Mouse (Mus musculus): ENCODE measurements around the gene AI464131. TPM values are rescaled to one million over a fixed set of nuclear protein-coding genes. Genes with fewer than 3 reads are reported as not detected.
A peak's percentile ranks its signal among the peaks of the same experiment; 100 is the strongest.

Gene AI464131
- polyA plus RNA-seq, 1 experiment from 2014 or later = 4.2 TPM

- ATAC-seq (ENCODE audit: insufficient number of reproducible peaks, low FRiP score, low TSS enrichment, low read depth) (no peak), DNase-seq (ENCODE audit: low spot score) (no peak)
- H3K9ac ChIP-seq (ENCODE audit: low read length) = no peak overlapping the region
- no peaks in the 10 kb centered on the region for H3K4me1 ChIP-seq (ENCODE audit: control insufficient read depth, insufficient read depth, low read length)
- no peak overlapping the region for H3K4me2 ChIP-seq (ENCODE audit: low read depth, severe bottlenecking)
- no peaks in the 10 kb centered on the region for H3K36me3 ChIP-seq (ENCODE audit: control insufficient read depth, insufficient read depth, low read length)
- no peak overlapping the region for H3K27ac ChIP-seq (replicated peaks; ENCODE audit: low read depth, low read length)
- H3K9me3 ChIP-seq (ENCODE audit: control insufficient read depth, low read length) = no peaks in the 10 kb centered on the region
- WGBS = 78% methylated on average over 7 of the region's 7 CpGs
- H3K27me3 ChIP-seq (ENCODE audit: control insufficient read depth, insufficient read depth, low read length) = no peaks in the 10 kb centered on the region
- H3K4me3 ChIP-seq (ENCODE audit: low read depth, low read length) = no peak overlapping the region
Observed at GRCm38 (mm10) chr4:41526553-41526952, 23.7 kb upstream of the AI464131 start.

- ATAC-seq (ENCODE audit: insufficient number of reproducible peaks, low FRiP score, low TSS enrichment, low read depth) (no peak), DNase-seq (ENCODE audit: low spot score) (no peak)
- no peak overlapping the region for H3K9ac ChIP-seq (ENCODE audit: low read length)
- 72% methylated on average over 9 of the region's 9 CpGs for WGBS
- H3K27me3 ChIP-seq (ENCODE audit: control insufficient read depth, insufficient read depth, low read length) = no peaks in the 10 kb centered on the region
- no peak overlapping the region for H3K27ac ChIP-seq (replicated peaks; ENCODE audit: low read depth, low read length)
- no peaks in the 10 kb centered on the region for H3K36me3 ChIP-seq (ENCODE audit: control insufficient read depth, insufficient read depth, low read length)
- no peaks in the 10 kb centered on the region for H3K9me3 ChIP-seq (ENCODE audit: control insufficient read depth, low read length)
- H3K4me1 ChIP-seq (ENCODE audit: control insufficient read depth, insufficient read depth, low read length) = no peaks in the 10 kb centered on the region
- H3K4me3 ChIP-seq (ENCODE audit: low read depth, low read length) = no peak overlapping the region
- no peak overlapping the region for H3K4me2 ChIP-seq (ENCODE audit: low read depth, severe bottlenecking)
Observed at GRCm38 (mm10) chr4:41524829-41525228, 22.0 kb upstream of the AI464131 start.

GRCm38 (mm10) chr4:41523839-41524238 lies 21.0 kb upstream of the AI464131 start:
- 0 out of 2 replicates have a peak, but pooled peaks cover 3% of the 10 kb centered on the region for H3K27me3 ChIP-seq (ENCODE audit: control insufficient read depth, insufficient read depth, low read length)
- no peak overlapping the region for H3K4me2 ChIP-seq (ENCODE audit: low read depth, severe bottlenecking)
- H3K4me1 ChIP-seq (ENCODE audit: control insufficient read depth, insufficient read depth, low read length) = no peaks in the 10 kb centered on the region
- no peaks in the 10 kb centered on the region for H3K9me3 ChIP-seq (ENCODE audit: control insufficient read depth, low read length)
- no peak for DNase-seq (ENCODE audit: low spot score)
- H3K36me3 ChIP-seq (ENCODE audit: control insufficient read depth, insufficient read depth, low read length) = no peaks in the 10 kb centered on the region
- no peak overlapping the region for H3K4me3 ChIP-seq (ENCODE audit: low read depth, low read length)
- no peak overlapping the region for H3K27ac ChIP-seq (replicated peaks; ENCODE audit: low read depth, low read length)
- 81% methylated on average over 7 of the region's 7 CpGs for WGBS
- no peak for ATAC-seq (ENCODE audit: insufficient number of reproducible peaks, low FRiP score, low TSS enrichment, low read depth)
- no peak overlapping the region for H3K9ac ChIP-seq (ENCODE audit: low read length)

- Histone ChIP-seq H3K4me3 (ENCODE audit: low read depth, low read length) (no peak overlapping the region), H3K27me3 (ENCODE audit: control insufficient read depth, insufficient read depth, low read length) (0 out of 2 replicates have a peak, but pooled peaks cover 3% of the 10 kb centered on the region), H3K4me2 (ENCODE audit: low read depth, severe bottlenecking) (no peak overlapping the region), H3K4me1 (ENCODE audit: control insufficient read depth, insufficient read depth, low read length) (no peaks in the 10 kb centered on the region), H3K9ac (ENCODE audit: low read length) (no peak overlapping the region), H3K9me3 (ENCODE audit: control insufficient read depth, low read length) (no peaks in the 10 kb centered on the region), H3K27ac (replicated peaks; ENCODE audit: low read depth, low read length) (no peak overlapping the region), H3K36me3 (ENCODE audit: control insufficient read depth, insufficient read depth, low read length) (no peaks in the 10 kb centered on the region)
- 41% methylated on average over 5 of the region's 5 CpGs for WGBS
- ATAC-seq (ENCODE audit: insufficient number of reproducible peaks, low FRiP score, low TSS enrichment, low read depth) (no peak), DNase-seq (ENCODE audit: low spot score) (peak; percentile 42)
Observed at GRCm38 (mm10) chr4:41522788-41523187, 19.9 kb upstream of the AI464131 start.

GRCm38 (mm10) chr4:41522136-41522535 lies 19.3 kb upstream of the AI464131 start:
- 89% methylated on average over 6 of the region's 6 CpGs for WGBS
- Histone ChIP-seq H3K27me3 (ENCODE audit: control insufficient read depth, insufficient read depth, low read length) (0 out of 2 replicates have a peak, but pooled peaks cover 3% of the 10 kb centered on the region), H3K9me3 (ENCODE audit: control insufficient read depth, low read length) (no peaks in the 10 kb centered on the region), H3K9ac (ENCODE audit: low read length) (no peak overlapping the region), H3K4me2 (ENCODE audit: low read depth, severe bottlenecking) (no peak overlapping the region), H3K4me3 (ENCODE audit: low read depth, low read length) (no peak overlapping the region), H3K36me3 (ENCODE audit: control insufficient read depth, insufficient read depth, low read length) (no peaks in the 10 kb centered on the region), H3K27ac (replicated peaks; ENCODE audit: low read depth, low read length) (no peak overlapping the region), H3K4me1 (ENCODE audit: control insufficient read depth, insufficient read depth, low read length) (no peaks in the 10 kb centered on the region)
- ATAC-seq (ENCODE audit: insufficient number of reproducible peaks, low FRiP score, low TSS enrichment, low read depth) (no peak), DNase-seq (ENCODE audit: low spot score) (no peak)

- no peak overlapping the region for H3K27ac ChIP-seq (replicated peaks; ENCODE audit: low read depth, low read length)
- H3K4me2 ChIP-seq (ENCODE audit: low read depth, severe bottlenecking) = no peak overlapping the region
- ATAC-seq (ENCODE audit: insufficient number of reproducible peaks, low FRiP score, low TSS enrichment, low read depth) (no peak), DNase-seq (ENCODE audit: low spot score) (no peak)
- H3K9ac ChIP-seq (ENCODE audit: low read length) = no peak overlapping the region
- 32% methylated on average over 14 of the region's 14 CpGs for WGBS
- H3K9me3 ChIP-seq (ENCODE audit: control insufficient read depth, low read length) = no peaks in the 10 kb centered on the region
- no peaks in the 10 kb centered on the region for H3K36me3 ChIP-seq (ENCODE audit: control insufficient read depth, insufficient read depth, low read length)
- H3K4me1 ChIP-seq (ENCODE audit: control insufficient read depth, insufficient read depth, low read length) = no peaks in the 10 kb centered on the region
- 0 out of 2 replicates have a peak, but pooled peaks cover 3% of the 10 kb centered on the region for H3K27me3 ChIP-seq (ENCODE audit: control insufficient read depth, insufficient read depth, low read length)
- H3K4me3 ChIP-seq (ENCODE audit: low read depth, low read length) = no peak overlapping the region
Observed at GRCm38 (mm10) chr4:41520641-41521040, 17.8 kb upstream of the AI464131 start.

GRCm38 (mm10) chr4:41519195-41519594 lies 16.3 kb upstream of the AI464131 start:
- Histone ChIP-seq H3K4me3 (ENCODE audit: low read depth, low read length) (no peak overlapping the region), H3K36me3 (ENCODE audit: control insufficient read depth, insufficient read depth, low read length) (no peaks in the 10 kb centered on the region), H3K9me3 (ENCODE audit: control insufficient read depth, low read length) (no peaks in the 10 kb centered on the region), H3K4me2 (ENCODE audit: low read depth, severe bottlenecking) (no peak overlapping the region), H3K4me1 (ENCODE audit: control insufficient read depth, insufficient read depth, low read length) (no peaks in the 10 kb centered on the region), H3K27ac (replicated peaks; ENCODE audit: low read depth, low read length) (no peak overlapping the region), H3K9ac (ENCODE audit: low read length) (no peak overlapping the region), H3K27me3 (ENCODE audit: control insufficient read depth, insufficient read depth, low read length) (0 out of 2 replicates have a peak, but pooled peaks cover 3% of the 10 kb centered on the region)
- WGBS = 91% methylated on average over 5 of the region's 5 CpGs
- ATAC-seq (ENCODE audit: insufficient number of reproducible peaks, low FRiP score, low TSS enrichment, low read depth) (no peak), DNase-seq (ENCODE audit: low spot score) (no peak)

GRCm38 (mm10) chr4:41518349-41518748 lies 15.5 kb upstream of the AI464131 start:
- no peaks in the 10 kb centered on the region for H3K36me3 ChIP-seq (ENCODE audit: control insufficient read depth, insufficient read depth, low read length)
- 0 out of 2 replicates have a peak, but pooled peaks cover 3% of the 10 kb centered on the region for H3K27me3 ChIP-seq (ENCODE audit: control insufficient read depth, insufficient read depth, low read length)
- no peak overlapping the region for H3K4me2 ChIP-seq (ENCODE audit: low read depth, severe bottlenecking)
- H3K9ac ChIP-seq (ENCODE audit: low read length) = no peak overlapping the region
- no peak overlapping the region for H3K27ac ChIP-seq (replicated peaks; ENCODE audit: low read depth, low read length)
- H3K4me3 ChIP-seq (ENCODE audit: low read depth, low read length) = no peak overlapping the region
- no peak for DNase-seq (ENCODE audit: low spot score)
- ATAC-seq (ENCODE audit: insufficient number of reproducible peaks, low FRiP score, low TSS enrichment, low read depth) = no peak
- no peaks in the 10 kb centered on the region for H3K9me3 ChIP-seq (ENCODE audit: control insufficient read depth, low read length)
- peaks cover 5% of the 10 kb centered on the region; the same call in 1 of the 2 replicates for H3K4me1 ChIP-seq (ENCODE audit: control insufficient read depth, insufficient read depth, low read length)
- 71% methylated on average over 7 of the region's 7 CpGs for WGBS

GRCm38 (mm10) chr4:41517233-41517632 lies 14.4 kb upstream of the AI464131 start, which contains the start of gene 1110017D15Rik:
Gene 1110017D15Rik, minus strand, starts transcription at chr4:41517333.
- Histone ChIP-seq H3K4me1 (ENCODE audit: control insufficient read depth, insufficient read depth, low read length) (peaks cover 7% of the 10 kb centered on the region; the same call in 1 of the 2 replicates), H3K36me3 (ENCODE audit: control insufficient read depth, insufficient read depth, low read length) (no peaks in the 10 kb centered on the region), H3K9me3 (ENCODE audit: control insufficient read depth, low read length) (no peaks in the 10 kb centered on the region), H3K9ac (ENCODE audit: low read length) (no peak within 1 kb of the TSS), H3K4me2 (ENCODE audit: low read depth, severe bottlenecking) (no peak within 1 kb of the TSS), H3K27ac (replicated peaks; ENCODE audit: low read depth, low read length) (no peak within 1 kb of the TSS), H3K4me3 (ENCODE audit: low read depth, low read length) (no peak within 1 kb of the TSS), H3K27me3 (ENCODE audit: control insufficient read depth, insufficient read depth, low read length) (0 out of 2 replicates have a peak, but pooled peaks cover 3% of the 10 kb centered on the region)
- no peak for DNase-seq (ENCODE audit: low spot score)
- 83% methylated on average over 2 of the region's 2 CpGs for WGBS
- ATAC-seq (ENCODE audit: insufficient number of reproducible peaks, low FRiP score, low TSS enrichment, low read depth) = no peak

All from limb, embryonic 11.5 days (tissue).